Mouse (Mus musculus): ENCODE data around the gene Rora.

Gene Rora

GRCm38 (mm10) chr9:68933159-68933558, 279.6 kb downstream of the Rora start:
- no peak for DNase-seq (ENCODE audit: low read depth, low spot score)
- Histone ChIP-seq H3K27me3 (ENCODE audit: control insufficient read depth, insufficient read depth, low read length, poor library complexity, severe bottlenecking) (no peaks in the 10 kb centered on the region; the same call in 1 of the 2 replicates), H3K36me3 (ENCODE audit: control insufficient read depth, insufficient read depth, low read length, poor library complexity, severe bottlenecking) (no peaks in the 10 kb centered on the region)

- Histone ChIP-seq H3K27me3 (ENCODE audit: control insufficient read depth, insufficient read depth, low read length, poor library complexity, severe bottlenecking) (no peaks in the 10 kb centered on the region; the same call in 1 of the 2 replicates), H3K36me3 (ENCODE audit: control insufficient read depth, insufficient read depth, low read length, poor library complexity, severe bottlenecking) (no peaks in the 10 kb centered on the region)
- DNase-seq (ENCODE audit: low read depth, low spot score): no peak
Observed at GRCm38 (mm10) chr9:68934238-68934637, 280.7 kb downstream of the Rora start.

GRCm38 (mm10) chr9:68935611-68936010, 282.0 kb downstream of the Rora start:
- Histone ChIP-seq H3K27me3 (ENCODE audit: control insufficient read depth, insufficient read depth, low read length, poor library complexity, severe bottlenecking) (no peaks in the 10 kb centered on the region; the same call in 1 of the 2 replicates), H3K36me3 (ENCODE audit: control insufficient read depth, insufficient read depth, low read length, poor library complexity, severe bottlenecking) (no peaks in the 10 kb centered on the region)
- no peak for DNase-seq (ENCODE audit: low read depth, low spot score)

GRCm38 (mm10) chr9:68941037-68941436, 287.5 kb downstream of the Rora start:
- Histone ChIP-seq H3K27me3 (ENCODE audit: control insufficient read depth, insufficient read depth, low read length, poor library complexity, severe bottlenecking) (no peaks in the 10 kb centered on the region; the same call in 1 of the 2 replicates), H3K36me3 (ENCODE audit: control insufficient read depth, insufficient read depth, low read length, poor library complexity, severe bottlenecking) (no peaks in the 10 kb centered on the region)
- DNase-seq (ENCODE audit: low read depth, low spot score): no peak

- no peaks in the 10 kb centered on the region for H3K36me3 ChIP-seq (ENCODE audit: control insufficient read depth, insufficient read depth, low read length, poor library complexity, severe bottlenecking)
- no peak for DNase-seq (ENCODE audit: low read depth, low spot score)
- H3K27me3 ChIP-seq (ENCODE audit: control insufficient read depth, insufficient read depth, low read length, poor library complexity, severe bottlenecking): no peaks in the 10 kb centered on the region
Observed at GRCm38 (mm10) chr9:68942595-68943011, 289.0 kb downstream of the Rora start.

- H3K36me3 ChIP-seq (ENCODE audit: control insufficient read depth, insufficient read depth, low read length, poor library complexity, severe bottlenecking): no peaks in the 10 kb centered on the region
- DNase-seq (ENCODE audit: low read depth, low spot score): no peak
- no peaks in the 10 kb centered on the region for H3K27me3 ChIP-seq (ENCODE audit: control insufficient read depth, insufficient read depth, low read length, poor library complexity, severe bottlenecking)
Observed at GRCm38 (mm10) chr9:68944026-68944425, 290.4 kb downstream of the Rora start.

- no peak for DNase-seq (ENCODE audit: low read depth, low spot score)
- H3K36me3 ChIP-seq (ENCODE audit: control insufficient read depth, insufficient read depth, low read length, poor library complexity, severe bottlenecking): no peaks in the 10 kb centered on the region
- no peaks in the 10 kb centered on the region for H3K27me3 ChIP-seq (ENCODE audit: control insufficient read depth, insufficient read depth, low read length, poor library complexity, severe bottlenecking)
Observed at GRCm38 (mm10) chr9:68947707-68948106, 294.1 kb downstream of the Rora start.

GRCm38 (mm10) chr9:68948141-68948540, 294.6 kb downstream of the Rora start:
- Histone ChIP-seq H3K36me3 (ENCODE audit: control insufficient read depth, insufficient read depth, low read length, poor library complexity, severe bottlenecking) (no peaks in the 10 kb centered on the region), H3K27me3 (ENCODE audit: control insufficient read depth, insufficient read depth, low read length, poor library complexity, severe bottlenecking) (no peaks in the 10 kb centered on the region)
- DNase-seq (ENCODE audit: low read depth, low spot score): peak; percentile 68

- Histone ChIP-seq H3K36me3 (ENCODE audit: control insufficient read depth, insufficient read depth, low read length, poor library complexity, severe bottlenecking) (no peaks in the 10 kb centered on the region), H3K27me3 (ENCODE audit: control insufficient read depth, insufficient read depth, low read length, poor library complexity, severe bottlenecking) (no peaks in the 10 kb centered on the region)
- peak; percentile 45 for DNase-seq (ENCODE audit: low read depth, low spot score)
Observed at GRCm38 (mm10) chr9:68956210-68956874, 302.8 kb downstream of the Rora start.

- Histone ChIP-seq H3K36me3 (ENCODE audit: control insufficient read depth, insufficient read depth, low read length, poor library complexity, severe bottlenecking) (no peaks in the 10 kb centered on the region), H3K27me3 (ENCODE audit: control insufficient read depth, insufficient read depth, low read length, poor library complexity, severe bottlenecking) (no peaks in the 10 kb centered on the region)
- peak; percentile 65 for DNase-seq (ENCODE audit: low read depth, low spot score)
Observed at GRCm38 (mm10) chr9:68956938-68957573, 303.5 kb downstream of the Rora start.

GRCm38 (mm10) chr9:68957793-68958192, 304.2 kb downstream of the Rora start:
- Histone ChIP-seq H3K36me3 (ENCODE audit: control insufficient read depth, insufficient read depth, low read length, poor library complexity, severe bottlenecking) (no peaks in the 10 kb centered on the region), H3K27me3 (ENCODE audit: control insufficient read depth, insufficient read depth, low read length, poor library complexity, severe bottlenecking) (no peaks in the 10 kb centered on the region)
- no peak for DNase-seq (ENCODE audit: low read depth, low spot score)

GRCm38 (mm10) chr9:68958919-68959318, 305.3 kb downstream of the Rora start:
- DNase-seq (ENCODE audit: low read depth, low spot score): no peak
- Histone ChIP-seq H3K36me3 (ENCODE audit: control insufficient read depth, insufficient read depth, low read length, poor library complexity, severe bottlenecking) (no peaks in the 10 kb centered on the region), H3K27me3 (ENCODE audit: control insufficient read depth, insufficient read depth, low read length, poor library complexity, severe bottlenecking) (no peaks in the 10 kb centered on the region)

GRCm38 (mm10) chr9:68963898-68964297, 310.3 kb downstream of the Rora start:
- no peak for DNase-seq (ENCODE audit: low read depth, low spot score)
- H3K36me3 ChIP-seq (ENCODE audit: control insufficient read depth, insufficient read depth, low read length, poor library complexity, severe bottlenecking): no peaks in the 10 kb centered on the region
- no peaks in the 10 kb centered on the region for H3K27me3 ChIP-seq (ENCODE audit: control insufficient read depth, insufficient read depth, low read length, poor library complexity, severe bottlenecking)

- peak; percentile 44 for DNase-seq (ENCODE audit: low read depth, low spot score)
- H3K36me3 ChIP-seq (ENCODE audit: control insufficient read depth, insufficient read depth, low read length, poor library complexity, severe bottlenecking): no peaks in the 10 kb centered on the region
- H3K27me3 ChIP-seq (ENCODE audit: control insufficient read depth, insufficient read depth, low read length, poor library complexity, severe bottlenecking): no peaks in the 10 kb centered on the region
Observed at GRCm38 (mm10) chr9:68966540-68966939, 313.0 kb downstream of the Rora start.

GRCm38 (mm10) chr9:68970074-68970473, 316.5 kb downstream of the Rora start:
- DNase-seq (ENCODE audit: low read depth, low spot score): no peak
- Histone ChIP-seq H3K27me3 (ENCODE audit: control insufficient read depth, insufficient read depth, low read length, poor library complexity, severe bottlenecking) (no peaks in the 10 kb centered on the region), H3K36me3 (ENCODE audit: control insufficient read depth, insufficient read depth, low read length, poor library complexity, severe bottlenecking) (no peaks in the 10 kb centered on the region)

Measured in splenic B cell, adult 2 months (primary cell).